Mouse (Mus musculus): ENCODE data around the gene Ctnnd1. TPM values are rescaled to one million over a fixed set of nuclear protein-coding genes. Genes with fewer than 3 reads are reported as not detected.
"Not testable (repeated sequence)": the region's sequence is repeated elsewhere in the genome, so short reads cannot be mapped to it uniquely, and the experiment has no call there.

Ctnnd1 gene
- total and polyA plus RNA-seq, 3 experiments, result 26.5 to 61.4 (median 53.4) TPM

- peak within 1 kb of the TSS; percentile 88 for H3K4me3 ChIP-seq
- DNase-seq, result no peak
- H3K27ac ChIP-seq, result peak within 1 kb of the TSS; percentile 61
- H3K36me3 ChIP-seq (ENCODE audit: control insufficient read depth, insufficient read depth, low read length), result no peaks in the 10 kb centered on the region; the same call in 1 of the 2 replicates
- H3K4me1 ChIP-seq (ENCODE audit: control insufficient read depth, insufficient read depth, low read length), result peaks cover 3% of the 10 kb centered on the region; the same call in 1 of the 2 replicates
- intact Hi-C loops (cut with DNase I), result loop anchor here (2.0 kb wide), 1 partner anchor 36 kb away; the partner anchor contains the start of gene Zdhhc5
- H3K27me3 ChIP-seq (ENCODE audit: control insufficient read depth, insufficient read depth, low read length), result no peaks in the 10 kb centered on the region
- TF ChIP-seq CTCF (IDR thresholded peaks at IDR 0.05) (no peak), EP300 (IDR thresholded peaks at IDR 0.05; ENCODE audit: insufficient read depth, low read depth, low read length) (no peak), POLR2A (IDR thresholded peaks at IDR 0.05; ENCODE audit: insufficient read depth, low read depth, low read length) (no peak)
- WGBS, result 15% methylated on average over 8 of the region's 8 CpGs
- peaks cover 1% of the 10 kb centered on the region; the same call in 1 of the 2 replicates for H3K79me2 ChIP-seq (replicated peaks; ENCODE audit: control insufficient read depth, insufficient read depth, low read length)
- H3K9ac ChIP-seq (ENCODE audit: low read depth, low read length), result peak within 1 kb of the TSS; percentile 88
Measured at GRCm38 (mm10) chr2:84679016-84679415, 28.5 kb upstream of the Ctnnd1 start, which contains the start of gene Tmx2. TSS of gene Tmx2 (minus strand) at chr2:84679140.

GRCm38 (mm10) chr2:84677968-84678880, 27.7 kb upstream of the Ctnnd1 start, which contains the start of the genes Gm28635 and Med19:
TSS of gene Gm28635 (minus strand) at chr2:84678041.
TSS of gene Med19 (plus strand) at chr2:84678402.
- TF ChIP-seq EP300 (IDR thresholded peaks at IDR 0.05; ENCODE audit: insufficient read depth, low read depth, low read length) (0 out of 2 replicates have a peak, but pooled peaks have one; percentile 21), CTCF (IDR thresholded peaks at IDR 0.05) (no peak), POLR2A (IDR thresholded peaks at IDR 0.05; ENCODE audit: insufficient read depth, low read depth, low read length) (peak; percentile 69)
- peaks cover 1% of the 10 kb centered on the region; the same call in 1 of the 2 replicates for H3K79me2 ChIP-seq (replicated peaks; ENCODE audit: control insufficient read depth, insufficient read depth, low read length)
- peaks cover 3% of the 10 kb centered on the region; the same call in 1 of the 2 replicates for H3K4me1 ChIP-seq (ENCODE audit: control insufficient read depth, insufficient read depth, low read length)
- H3K9ac ChIP-seq (ENCODE audit: low read depth, low read length), result peak within 1 kb of the TSS; percentile 88
- H3K27me3 ChIP-seq (ENCODE audit: control insufficient read depth, insufficient read depth, low read length), result no peaks in the 10 kb centered on the region
- H3K4me3 ChIP-seq, result peak within 1 kb of the TSS; percentile 88
- intact Hi-C loops (cut with DNase I), result loop anchor here (2.0 kb wide), 1 partner anchor 37 kb away; the partner anchor contains the start of gene Zdhhc5
- peak; percentile 83 to 95 for DNase-seq
- peak within 1 kb of the TSS; percentile 61 for H3K27ac ChIP-seq
- no peaks in the 10 kb centered on the region; the same call in 1 of the 2 replicates for H3K36me3 ChIP-seq (ENCODE audit: control insufficient read depth, insufficient read depth, low read length)
- under 1% methylated on average over 44 of the region's 44 CpGs for WGBS

DNA sequence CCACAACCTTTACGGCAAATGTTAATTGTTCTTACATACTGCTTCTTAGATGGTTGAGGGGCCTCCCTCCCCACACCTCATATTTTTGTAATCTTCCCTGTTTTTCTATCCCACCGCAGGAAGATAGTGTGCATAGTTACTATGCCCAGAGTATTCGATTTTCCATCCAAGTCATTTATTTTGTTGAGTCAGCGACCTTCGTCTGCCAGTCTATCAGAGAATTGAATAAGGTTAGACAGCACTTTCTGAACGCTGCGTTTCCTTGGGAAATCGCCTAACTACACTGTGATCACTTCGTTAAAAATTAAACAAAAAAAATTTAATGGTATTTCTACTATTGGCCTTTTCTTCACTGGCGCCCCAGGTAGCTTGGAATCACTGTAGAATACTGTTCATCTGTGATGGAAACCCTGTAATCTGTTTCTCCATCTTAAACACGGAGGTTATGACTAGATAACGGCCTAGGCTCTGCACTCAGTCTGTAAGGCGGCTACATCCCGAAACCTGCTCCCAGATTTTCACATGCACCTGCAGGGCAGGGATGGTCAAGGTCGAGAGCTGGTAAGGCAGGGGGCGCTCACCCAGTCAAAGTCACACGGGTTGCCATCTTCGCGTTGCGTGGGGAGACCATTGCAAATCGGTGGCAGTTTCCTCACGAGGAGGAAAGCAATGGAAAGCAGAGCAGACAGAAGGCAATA, 26.9 kb upstream of the Ctnnd1 start:
- peak overlapping the region; percentile 73 for H3K4me3 ChIP-seq
- 6% methylated on average over 22 of the region's 22 CpGs for WGBS
- TF ChIP-seq EP300 (IDR thresholded peaks at IDR 0.05; ENCODE audit: insufficient read depth, low read depth, low read length) (no peak), CTCF (IDR thresholded peaks at IDR 0.05) (peak; percentile 59)
- H3K27ac ChIP-seq, result peak overlapping the region; percentile 7
- H3K36me3 ChIP-seq (ENCODE audit: control insufficient read depth, insufficient read depth, low read length), result no peaks in the 10 kb centered on the region; the same call in 1 of the 2 replicates
- H3K27me3 ChIP-seq (ENCODE audit: control insufficient read depth, insufficient read depth, low read length), result no peaks in the 10 kb centered on the region
- no peak for DNase-seq
- H3K9ac ChIP-seq (ENCODE audit: low read depth, low read length), result peak overlapping the region; percentile 88
- peaks cover 3% of the 10 kb centered on the region; the same call in 1 of the 2 replicates for H3K4me1 ChIP-seq (ENCODE audit: control insufficient read depth, insufficient read depth, low read length)
- H3K79me2 ChIP-seq (replicated peaks; ENCODE audit: control insufficient read depth, insufficient read depth, low read length), result peaks cover 1% of the 10 kb centered on the region; the same call in 1 of the 2 replicates
- intact Hi-C loops (cut with DNase I), result no loop called here

DNA sequence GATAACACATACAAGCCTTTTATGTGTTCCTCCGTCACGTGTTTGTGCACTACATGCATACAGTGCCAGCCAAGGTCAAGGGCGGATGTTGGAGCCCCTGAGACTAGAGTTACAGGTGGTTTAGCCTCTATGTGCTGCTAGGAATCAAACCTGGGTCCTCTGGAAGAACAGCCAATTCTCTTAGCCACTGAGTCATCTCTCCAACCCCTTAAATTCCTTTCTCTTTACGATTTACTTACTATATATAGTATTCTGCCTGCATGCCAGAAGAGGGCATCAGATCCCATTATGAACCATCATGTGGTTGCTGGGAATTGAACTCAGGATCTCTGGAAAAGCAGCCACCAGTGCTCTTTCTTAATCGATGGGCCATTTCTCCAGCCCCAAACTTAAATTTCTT, 21.0 kb upstream of the Ctnnd1 start:
- intact Hi-C loops (cut with DNase I); H3K27ac ChIP-seq; DNase-seq; H3K4me1 ChIP-seq (ENCODE audit: control insufficient read depth, insufficient read depth, low read length); H3K79me2 ChIP-seq (replicated peaks; ENCODE audit: control insufficient read depth, insufficient read depth, low read length); H3K36me3 ChIP-seq (ENCODE audit: control insufficient read depth, insufficient read depth, low read length); H3K27me3 ChIP-seq (ENCODE audit: control insufficient read depth, insufficient read depth, low read length); H3K9ac ChIP-seq (ENCODE audit: low read depth, low read length); H3K4me3 ChIP-seq: not testable (repeated sequence)
- 66% methylated on average over 4 of the region's 5 CpGs for WGBS

GRCm38 (mm10) chr2:84670569-84670933, 20.0 kb upstream of the Ctnnd1 start, which contains the start of gene Selenoh:
TSS of gene Selenoh (minus strand) at chr2:84670770.
- peak; percentile 82 to 85 for DNase-seq
- Histone ChIP-seq H3K79me2 (replicated peaks; ENCODE audit: control insufficient read depth, insufficient read depth, low read length) (no peaks in the 10 kb centered on the region), H3K27ac (peak within 1 kb of the TSS; percentile 88), H3K9ac (ENCODE audit: low read depth, low read length) (peak within 1 kb of the TSS; percentile 85), H3K27me3 (ENCODE audit: control insufficient read depth, insufficient read depth, low read length) (no peaks in the 10 kb centered on the region), H3K4me3 (peak within 1 kb of the TSS; percentile 96), H3K36me3 (ENCODE audit: control insufficient read depth, insufficient read depth, low read length) (peaks cover 6% of the 10 kb centered on the region; the same call in 1 of the 2 replicates), H3K4me1 (ENCODE audit: control insufficient read depth, insufficient read depth, low read length) (no peaks in the 10 kb centered on the region; the same call in 1 of the 2 replicates)
- WGBS, result under 1% methylated on average over 20 of the region's 20 CpGs
- TF ChIP-seq CTCF (IDR thresholded peaks at IDR 0.05) (no peak), POLR2A (IDR thresholded peaks at IDR 0.05; ENCODE audit: insufficient read depth, low read depth, low read length) (peak; percentile 80), EP300 (IDR thresholded peaks at IDR 0.05; ENCODE audit: insufficient read depth, low read depth, low read length) (peak; percentile 72)
- intact Hi-C loops (cut with DNase I), result no loop called here
